Mouse (Mus musculus): ENCODE data around the gene Syde2. TPM values are rescaled to one million over a fixed set of nuclear protein-coding genes. Genes with fewer than 3 reads are reported as not detected.
"Not testable (repeated sequence)": the region's sequence is repeated elsewhere in the genome, so short reads cannot be mapped to it uniquely, and the experiment has no call there.

Gene Syde2
- polyA plus RNA-seq, 1 experiment, result 9.9 TPM

DNA sequence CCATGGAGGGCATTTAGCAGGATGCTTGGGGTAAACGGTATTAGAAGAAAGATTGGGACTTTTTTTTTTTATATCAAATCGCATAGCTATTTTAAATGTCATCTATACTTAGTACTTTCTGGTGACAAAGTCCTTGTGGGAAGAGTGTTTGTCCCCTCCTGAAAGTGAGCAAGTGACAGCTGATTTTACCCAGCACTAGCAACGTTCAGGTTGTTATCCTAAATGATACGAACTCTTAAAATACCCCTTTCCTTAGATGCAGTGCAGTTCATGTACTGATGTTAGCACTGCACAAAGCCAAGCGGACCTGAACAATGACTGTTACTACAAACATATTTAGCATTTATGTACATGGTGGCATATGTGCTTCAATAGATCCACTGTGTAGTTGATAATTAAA is 20.9 kb upstream of the Syde2 start:
- DNase-seq (ENCODE audit: low spot score), result no peak

DNA sequence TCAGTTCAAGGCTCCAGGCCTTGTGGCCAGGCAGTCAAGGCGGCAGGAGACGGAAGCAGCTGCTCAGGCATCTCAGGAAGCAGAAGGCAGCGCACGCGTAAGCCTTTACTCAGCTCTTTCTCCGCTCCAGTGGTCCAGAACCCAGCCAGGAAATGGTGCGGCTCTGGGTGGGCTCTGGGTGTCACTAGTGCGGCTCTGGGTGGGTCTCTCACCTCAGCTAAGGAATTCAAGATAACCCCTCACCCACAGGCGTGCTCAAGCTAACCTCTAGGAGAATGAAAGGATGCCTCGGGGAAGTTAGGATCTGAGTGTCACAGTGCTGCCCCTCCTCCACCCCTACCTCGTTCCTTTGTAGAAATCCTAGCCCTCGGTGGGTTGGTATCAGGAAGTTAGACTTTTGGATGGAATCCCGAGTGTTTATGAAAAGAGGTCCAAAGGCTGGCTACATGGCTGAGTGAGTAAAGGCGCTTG is 18.6 kb upstream of the Syde2 start:
- DNase-seq (ENCODE audit: low spot score), result no peak

GRCm38 (mm10) chr3:145971501-145971900 is 16.2 kb upstream of the Syde2 start:
- no peak for DNase-seq (ENCODE audit: low spot score)

DNA sequence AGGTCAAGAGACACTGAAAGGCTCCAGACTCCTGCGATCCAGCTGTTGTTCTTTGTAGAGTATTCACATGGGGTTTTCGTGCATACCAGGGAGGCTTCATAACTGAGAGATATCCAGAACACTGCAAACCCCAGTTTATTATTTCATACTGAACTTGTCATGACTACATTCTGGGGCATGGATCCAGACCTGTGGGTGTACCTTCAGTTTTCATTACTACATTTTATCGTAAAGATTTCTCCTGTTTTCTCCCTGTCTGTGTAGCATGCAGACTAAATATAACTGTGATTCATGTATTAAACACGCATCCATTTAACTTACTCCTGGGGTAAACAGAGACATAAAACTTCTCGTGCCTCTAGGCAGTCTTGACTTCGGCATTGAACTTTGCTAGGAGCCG is 12.7 kb upstream of the Syde2 start:
- DNase-seq (ENCODE audit: low spot score), result no peak

DNA sequence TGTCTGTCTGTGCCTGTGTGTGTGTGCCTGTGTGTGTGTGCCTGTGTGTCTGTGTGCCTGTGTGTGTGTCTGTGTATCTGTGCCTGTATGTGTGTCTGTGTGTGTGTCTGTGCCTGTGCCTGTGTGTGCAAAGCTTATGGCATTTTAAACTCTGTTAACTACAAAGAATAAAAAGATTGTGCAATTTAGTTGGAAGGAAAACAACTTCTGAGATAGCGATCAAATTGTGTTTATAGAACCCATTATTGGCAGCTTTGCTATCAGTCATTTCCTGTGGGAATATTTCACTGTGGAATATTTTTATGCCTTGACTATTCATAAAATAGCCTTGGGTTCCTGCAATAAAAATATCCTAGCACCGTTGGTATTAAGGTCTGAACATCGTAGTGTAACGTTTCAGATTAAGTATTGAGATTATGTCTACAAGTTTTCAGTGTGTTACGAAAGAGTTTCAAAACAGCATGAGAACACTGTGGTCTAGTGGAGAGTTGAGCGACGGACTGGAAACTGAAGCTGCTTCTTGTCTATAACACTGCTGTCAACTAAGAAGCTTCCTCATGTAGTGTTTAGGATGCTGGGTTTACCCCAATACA is 2.2 kb upstream of the Syde2 start:
- DNase-seq (ENCODE audit: low spot score), result no peak

DNA sequence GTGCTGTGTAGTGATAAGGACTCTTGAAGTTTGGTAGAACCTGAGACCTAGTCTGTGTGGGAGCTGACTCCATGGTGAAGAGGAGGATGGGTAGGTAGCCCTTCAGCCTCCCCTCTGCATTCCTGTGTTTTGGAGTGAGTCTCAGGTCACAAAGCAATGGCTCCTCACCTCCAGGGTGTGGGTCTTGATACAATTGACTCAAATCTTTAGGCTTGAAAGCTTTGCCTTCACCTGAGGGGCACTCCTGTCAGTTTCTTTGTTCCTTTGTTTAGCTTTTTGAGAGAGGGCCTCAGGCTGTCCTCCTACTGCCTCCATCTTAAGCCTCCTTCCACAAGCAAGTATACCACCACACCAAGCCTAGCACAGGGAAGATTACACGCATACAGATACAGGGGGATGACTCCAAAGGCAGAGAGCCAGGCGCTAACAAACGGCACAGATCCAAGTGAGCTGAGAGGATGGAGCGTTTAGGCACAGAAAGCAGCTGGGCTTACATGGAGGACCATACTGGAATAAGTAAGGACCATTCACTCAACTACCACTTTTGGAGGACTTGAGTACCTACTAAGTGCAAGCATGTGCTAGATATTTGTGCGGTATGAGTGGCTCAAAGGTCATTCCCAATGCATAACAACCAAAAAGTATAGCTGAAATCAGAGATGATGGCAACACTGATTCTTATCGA is 1.2 kb upstream of the Syde2 start:
- no peak for DNase-seq (ENCODE audit: low spot score)

DNA sequence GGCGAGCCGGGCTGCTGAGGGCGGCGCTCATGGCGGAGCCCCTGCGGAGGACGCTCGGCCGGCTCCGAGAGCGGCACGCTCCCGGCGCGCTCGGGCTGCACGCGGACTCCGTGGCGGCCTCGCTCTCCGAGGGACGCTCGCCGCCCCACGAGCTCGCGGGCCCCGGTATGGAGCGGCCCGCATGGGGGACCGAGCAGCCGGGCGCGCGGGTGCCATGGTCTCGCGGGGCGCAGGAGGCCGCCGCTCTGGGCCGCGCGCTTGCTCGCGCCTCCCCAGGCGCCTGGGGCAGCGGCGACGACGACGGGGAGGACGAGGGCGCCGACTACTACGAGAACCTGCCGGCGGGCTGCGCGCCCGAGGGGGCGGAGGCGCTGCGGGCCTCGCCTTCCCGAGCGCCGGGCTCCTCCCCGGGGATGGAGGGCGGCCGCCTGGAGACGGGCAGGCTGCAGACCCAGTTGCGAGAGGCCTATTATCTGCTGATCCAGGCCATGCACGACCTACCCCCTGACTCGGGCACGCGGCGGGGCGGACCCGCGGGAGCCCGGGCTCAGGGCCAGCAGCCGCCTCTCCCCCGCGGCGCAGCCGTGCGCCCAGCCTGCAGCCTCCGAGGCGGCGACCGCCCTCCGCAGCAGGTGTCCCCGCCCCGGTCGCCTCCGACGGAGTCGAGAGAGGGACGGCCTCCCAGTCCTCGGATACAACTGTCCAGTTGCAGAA is 457 bp downstream of the Syde2 start:
- peak; percentile 85 for DNase-seq (ENCODE audit: low spot score)

DNA sequence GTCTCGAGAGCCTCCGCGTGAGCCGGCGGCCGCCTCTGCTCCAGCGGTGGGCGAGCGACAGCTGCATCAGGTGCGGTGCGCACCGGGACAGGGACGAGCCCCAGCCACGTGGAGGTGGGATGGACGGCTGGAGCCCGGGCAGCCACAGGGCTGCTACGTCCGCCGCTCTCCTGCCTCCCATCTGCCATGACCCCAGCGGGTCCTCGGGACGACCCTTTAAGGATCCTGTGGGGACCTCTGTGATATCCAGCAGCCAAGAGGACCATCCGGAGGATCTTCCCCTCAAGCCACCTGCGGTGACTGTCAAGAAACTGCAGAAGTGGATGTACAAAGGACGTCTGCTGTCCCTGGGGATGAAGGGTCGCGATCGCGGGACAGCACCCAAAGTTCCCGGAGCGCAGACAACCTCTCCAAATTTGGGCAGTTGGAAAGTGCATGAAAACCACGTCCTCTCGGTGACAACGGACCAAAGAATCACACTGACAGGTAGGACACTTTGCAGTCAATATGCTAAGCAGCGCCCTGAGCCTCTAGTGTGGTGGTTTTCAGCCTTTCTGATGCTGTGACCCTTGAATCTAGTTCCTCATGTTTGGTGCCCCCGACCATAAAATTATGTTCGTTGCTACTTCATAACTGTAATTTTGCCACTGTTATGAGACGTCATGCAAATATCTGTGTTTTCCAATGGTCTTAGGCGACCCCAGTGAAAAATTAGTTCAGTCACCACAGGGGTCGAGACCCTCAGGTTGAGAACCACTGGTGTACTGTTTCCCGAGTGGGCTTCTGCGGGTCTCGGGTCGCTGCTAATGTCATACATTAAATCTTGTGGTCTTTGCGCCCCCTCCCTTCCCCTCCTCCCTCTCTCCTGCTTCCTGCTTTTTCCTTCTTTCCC is 1.3 kb downstream of the Syde2 start:
- DNase-seq (ENCODE audit: low spot score), result no peak

DNA sequence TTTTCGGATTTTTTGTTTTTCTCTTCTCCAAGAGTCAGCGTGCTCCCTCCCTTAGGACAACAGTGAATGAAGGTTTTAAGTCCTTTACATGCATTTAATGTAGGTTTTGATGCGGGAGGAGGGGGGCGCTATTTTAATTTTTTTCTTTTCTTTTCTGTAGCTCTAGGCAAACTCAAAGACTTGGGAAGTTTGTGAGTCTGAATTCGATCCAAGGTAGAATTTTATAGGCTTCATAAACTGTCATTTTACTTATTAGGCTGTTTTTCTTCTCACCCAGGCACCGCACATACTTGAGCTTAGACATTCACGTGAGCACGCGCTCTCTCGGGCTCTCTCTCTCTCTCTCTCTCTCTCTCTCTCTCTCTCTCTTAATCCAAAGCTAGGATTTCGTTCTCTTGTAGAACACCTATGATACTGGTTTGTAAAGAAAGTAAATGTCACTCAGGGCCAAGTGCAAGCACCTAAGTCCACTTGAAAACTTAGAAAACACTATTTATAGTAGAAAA is 2.0 kb downstream of the Syde2 start:
- no peak for DNase-seq (ENCODE audit: low spot score)

DNA sequence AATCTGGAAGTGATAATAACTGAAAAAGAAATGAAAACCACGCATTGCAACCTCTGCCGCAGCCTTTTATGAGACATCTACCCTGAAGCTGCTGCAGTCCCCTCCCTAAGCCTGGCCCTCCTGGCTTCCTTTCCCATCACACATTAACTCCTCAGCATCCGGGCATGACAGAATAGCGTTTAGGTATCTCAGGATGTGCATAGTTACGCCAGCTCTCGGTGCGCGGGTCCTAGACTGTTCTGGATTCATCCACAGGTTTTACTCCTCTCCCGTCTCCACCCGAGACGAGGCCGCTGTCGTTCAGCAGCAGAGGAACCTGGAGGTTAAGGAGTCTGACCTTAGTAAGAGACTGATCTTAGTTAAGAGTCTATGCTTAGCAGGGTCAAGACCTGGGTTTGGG is 3.5 kb downstream of the Syde2 start:
- no peak for DNase-seq (ENCODE audit: low spot score)

DNA sequence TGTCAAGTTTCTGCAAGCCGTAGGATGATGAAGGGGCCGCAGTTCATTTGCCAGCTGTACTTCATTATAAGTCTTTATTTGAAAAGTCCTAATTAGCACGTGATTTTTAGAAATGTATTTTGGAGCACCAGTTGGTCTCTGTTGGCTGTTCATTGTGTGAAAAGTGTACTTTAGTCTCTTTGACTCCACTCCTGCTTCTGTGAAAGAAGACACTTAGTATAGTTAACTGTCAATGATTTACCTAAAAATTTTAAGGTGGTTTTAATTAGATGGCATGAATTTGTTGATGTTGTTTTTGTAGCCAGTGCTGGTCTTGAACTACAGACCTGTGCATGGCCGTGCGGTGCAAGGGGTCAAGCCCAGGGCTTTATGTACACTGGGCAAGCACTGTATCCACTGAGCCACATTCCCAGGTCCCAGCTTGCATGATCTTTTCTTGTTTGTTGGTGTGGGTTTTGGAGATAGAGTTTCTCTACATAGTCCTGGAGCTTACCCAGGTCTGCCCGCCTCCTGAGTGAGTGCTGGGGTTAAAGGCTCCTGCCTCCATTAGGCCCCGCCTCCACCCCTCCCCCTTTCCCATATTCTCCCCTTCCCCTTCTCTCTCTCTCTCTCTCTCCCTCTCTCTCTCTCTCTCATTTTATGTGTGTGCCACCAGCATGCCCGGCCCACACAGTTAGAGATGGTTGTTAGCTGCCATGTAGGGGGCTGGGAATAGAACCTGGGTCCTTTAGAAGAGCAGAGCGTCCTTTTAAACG is 4.5 kb downstream of the Syde2 start:
- no peak for DNase-seq (ENCODE audit: low spot score)

DNA sequence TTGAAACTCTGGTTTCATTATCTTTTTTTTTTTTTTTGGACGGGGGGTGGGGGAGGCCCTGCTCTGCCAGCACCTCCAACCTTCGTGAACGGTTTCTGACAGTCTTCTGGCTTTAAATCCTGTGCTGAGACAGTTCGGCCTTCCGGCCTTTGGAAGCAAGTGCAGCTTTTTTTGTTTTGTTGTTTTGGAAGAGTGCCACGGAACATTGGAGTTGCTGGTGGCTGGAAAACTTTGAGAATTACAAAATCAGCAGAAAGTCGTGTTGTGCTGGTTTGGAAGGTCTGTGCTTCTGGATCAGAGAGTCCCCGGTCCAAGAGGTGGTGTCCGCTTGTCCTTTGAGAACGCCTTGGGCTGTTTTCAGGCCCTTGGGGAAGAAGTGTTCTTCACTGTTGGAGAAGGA is 5.1 kb downstream of the Syde2 start:
- no peak for DNase-seq (ENCODE audit: low spot score)

GRCm38 (mm10) chr3:145993481-145994201 is 6.0 kb downstream of the Syde2 start:
- no peak for DNase-seq (ENCODE audit: low spot score)

DNA sequence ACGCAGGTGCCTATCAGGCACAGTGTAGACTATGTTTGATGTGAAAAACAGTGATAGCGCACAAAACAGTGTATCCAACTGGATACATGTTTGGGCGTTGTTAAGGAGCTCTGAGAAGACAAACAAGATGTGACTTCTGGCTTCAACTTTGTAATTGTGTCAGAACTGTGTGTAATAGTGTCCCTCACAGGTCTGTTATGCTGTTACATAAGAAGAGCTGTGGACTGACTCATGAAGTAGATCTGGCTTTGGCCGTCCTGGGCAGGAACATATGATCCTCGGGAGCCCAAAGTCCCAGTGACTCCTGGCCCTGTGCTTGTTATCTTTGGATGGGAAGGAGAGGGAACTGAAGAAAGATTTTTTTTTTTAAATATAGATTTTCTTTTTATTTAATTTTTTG is 7.8 kb downstream of the Syde2 start:
- no peak for DNase-seq (ENCODE audit: low spot score)

- DNase-seq (ENCODE audit: low spot score), result not testable (repeated sequence)
Measured at GRCm38 (mm10) chr3:145996539-145996938, 8.9 kb downstream of the Syde2 start.

- DNase-seq (ENCODE audit: low spot score), result no peak
Measured at GRCm38 (mm10) chr3:146004347-146005051, 16.8 kb downstream of the Syde2 start.

DNA sequence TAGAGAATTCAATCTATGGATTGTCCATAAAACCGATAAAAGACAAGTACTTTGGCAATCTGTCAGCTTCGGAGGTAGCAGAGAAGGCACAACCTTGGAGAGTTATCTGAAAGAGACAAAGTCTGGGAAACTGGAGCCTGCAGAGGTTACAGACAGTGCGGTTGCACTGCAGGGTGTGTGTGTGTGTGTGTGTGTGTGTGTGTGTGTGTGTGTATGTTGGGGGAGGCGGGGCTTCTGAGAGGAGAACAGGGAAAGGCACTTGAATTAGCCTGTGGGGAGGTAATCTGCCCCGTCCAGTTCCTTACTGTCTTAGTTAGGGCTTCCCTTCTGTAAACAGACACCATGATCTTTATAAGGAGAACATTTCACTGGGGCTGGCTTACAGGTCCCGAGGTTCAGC is 20.2 kb downstream of the Syde2 start:
- DNase-seq (ENCODE audit: low spot score), result no peak

GRCm38 (mm10) chr3:146009859-146010645 is 22.4 kb downstream of the Syde2 start:
- no peak for DNase-seq (ENCODE audit: low spot score)

- no peak for DNase-seq (ENCODE audit: low spot score)
Measured at GRCm38 (mm10) chr3:146010751-146011150, 23.1 kb downstream of the Syde2 start.
